Mouse (Mus musculus): ENCODE measurements around the gene Ctnnd2.

GRCm38 (mm10) chr15:30640651-30641050 is 468.3 kb downstream of the Ctnnd2 start:
- no peak for TF ChIP-seq CTCF (IDR thresholded peaks at IDR 0.05; ENCODE audit: low read depth)
- TF ChIP-seq EP300 (IDR thresholded peaks at IDR 0.05; ENCODE audit: low read depth) = no peak

Measured in liver, postnatal 0 days (tissue).